Mouse (Mus musculus) cerebellum, adult 2 months (tissue): ENCODE results near the gene Nrap. TPM values are rescaled to one million over a fixed set of nuclear protein-coding genes. Genes with fewer than 3 reads are reported as not detected.

ENCODE experiments used
- DNase-seq, 2 experiments: peaks; one replicate each; pipeline ENCODE4 v3.0.0; 2021
- H3K27ac ChIP-seq: fragments of 200-500 bp; 2 replicates; pipeline ENCODE4 v1.5.1; 2012; ENCODE audit warnings: low read length, control low read depth, inconsistent platforms; ENCODE audit not compliant: insufficient read depth
- H3K27me3 ChIP-seq: fragments of 200-500 bp; 2 replicates; pipeline ENCODE4 v1.6.1; 2012; ENCODE audit warnings: inconsistent platforms, mild to moderate bottlenecking, low read length, moderate library complexity; ENCODE audit not compliant: control insufficient read depth, insufficient read depth
- H3K4me1 ChIP-seq: fragments of 200-500 bp; 2 replicates; pipeline ENCODE4 v1.6.1; 2011; ENCODE audit warnings: low read length; ENCODE audit not compliant: control insufficient read depth, insufficient read depth
- H3K4me3 ChIP-seq: fragments of 200-500 bp; replicated peaks from 2 replicates; pipeline ENCODE3; 2011; ENCODE audit warnings: mild to moderate bottlenecking, low read depth, low read length, control low read depth; ENCODE audit not compliant: insufficient read depth
- CTCF ChIP-seq: fragments of 200-500 bp; IDR thresholded peaks from 2 replicates; pipeline ENCODE4 v1.5.1; 2011; ENCODE audit warnings: low read depth, mild to moderate bottlenecking, control low read depth, low read length, moderate library complexity, borderline replicate concordance; ENCODE audit not compliant: insufficient read depth
- POLR2A ChIP-seq: fragments of 200-500 bp; IDR thresholded peaks from 2 replicates; pipeline ENCODE4 v1.6.1; 2011; ENCODE audit warnings: low read length, control low read depth, borderline replicate concordance; ENCODE audit not compliant: insufficient read depth
- WGBS: fragments of 180-500 bp; shearing (Covaris S2); methylation state at CpG from one replicate; pipeline ENCODE4 v1.1.7; 2018; 5-methylcytosine and 5-hydroxymethylcytosine counted together
- polyA plus RNA-seq: library from polyadenylated mRNA; depleted of rRNA; stranded (reverse); fragments of >200 nt; gene quantifications from 2 replicates; pipeline ENCODE4 v1.2.3, GENCODE M21; 2012

Gene Nrap
- polyA plus RNA-seq, 1 experiment: 0.74 TPM

GRCm38 (mm10) chr19:56355201-56355600 is 34.6 kb downstream of the Nrap start:
- Histone ChIP-seq H3K27ac (no peak overlapping the region), H3K27me3 (no peaks in the 10 kb centered on the region), H3K4me1 (no peaks in the 10 kb centered on the region), H3K4me3 (no peak overlapping the region)
- no peak for TF ChIP-seq POLR2A
- TF ChIP-seq CTCF: no peak
- 92% methylated on average over 12 of the region's 12 CpGs for WGBS
- no peak for DNase-seq

- no peaks in the 10 kb centered on the region for H3K27me3 ChIP-seq
- H3K4me1 ChIP-seq: no peaks in the 10 kb centered on the region
- WGBS: 80% methylated on average over 10 of the region's 10 CpGs
- DNase-seq: no peak
- H3K4me3 ChIP-seq: no peak overlapping the region
- TF ChIP-seq CTCF (no peak), POLR2A (no peak)
- H3K27ac ChIP-seq: no peak overlapping the region
Observed at GRCm38 (mm10) chr19:56353689-56354088, 36.1 kb downstream of the Nrap start.

GRCm38 (mm10) chr19:56349295-56349694 is 40.5 kb downstream of the Nrap start:
- no peak for TF ChIP-seq CTCF
- TF ChIP-seq POLR2A: no peak
- DNase-seq: no peak
- H3K27me3 ChIP-seq: no peaks in the 10 kb centered on the region
- no peak overlapping the region for H3K27ac ChIP-seq
- 35% methylated on average over 6 of the region's 6 CpGs for WGBS
- no peak overlapping the region for H3K4me3 ChIP-seq
- no peaks in the 10 kb centered on the region for H3K4me1 ChIP-seq

- TF ChIP-seq CTCF (no peak), POLR2A (no peak)
- Histone ChIP-seq H3K27me3 (no peaks in the 10 kb centered on the region), H3K4me1 (peaks cover 7% of the 10 kb centered on the region), H3K4me3 (no peak overlapping the region), H3K27ac (no peak overlapping the region)
- DNase-seq: no peak
- WGBS: 33% methylated on average over 13 of the region's 13 CpGs
Observed at GRCm38 (mm10) chr19:56346750-56347149, 43.1 kb downstream of the Nrap start.

- TF ChIP-seq CTCF (peak; percentile 42; the same call in 1 of the 2 replicates), POLR2A (no peak)
- Histone ChIP-seq H3K27ac (no peak overlapping the region), H3K27me3 (no peaks in the 10 kb centered on the region), H3K4me3 (no peak overlapping the region), H3K4me1 (peaks cover 7% of the 10 kb centered on the region)
- peak in 1 of 2 experiments; percentile 19 for DNase-seq
- 46% methylated on average over 3 of the region's 3 CpGs for WGBS
Observed at GRCm38 (mm10) chr19:56346016-56346415, 43.8 kb downstream of the Nrap start.

- DNase-seq: peak in 1 of 2 experiments; percentile 17
- no peaks in the 10 kb centered on the region for H3K27me3 ChIP-seq
- no peak overlapping the region for H3K4me3 ChIP-seq
- WGBS: 44% methylated on average over 26 of the region's 26 CpGs
- peak overlapping the region; percentile 70; the same call in 1 of the 2 replicates for H3K27ac ChIP-seq
- H3K4me1 ChIP-seq: peaks cover 7% of the 10 kb centered on the region
- TF ChIP-seq POLR2A (no peak), CTCF (no peak)
Observed at GRCm38 (mm10) chr19:56343869-56344563, 45.8 kb downstream of the Nrap start.

GRCm38 (mm10) chr19:56342006-56342405 is 47.8 kb downstream of the Nrap start:
- TF ChIP-seq POLR2A (no peak), CTCF (no peak)
- Histone ChIP-seq H3K4me1 (peaks cover 7% of the 10 kb centered on the region), H3K27ac (no peak overlapping the region), H3K4me3 (no peak overlapping the region), H3K27me3 (no peaks in the 10 kb centered on the region)
- 6% methylated on average over 8 of the region's 8 CpGs for WGBS
- DNase-seq: peak; percentile 40 to 60

- TF ChIP-seq CTCF (no peak), POLR2A (no peak)
- H3K27ac ChIP-seq: no peak overlapping the region
- no peaks in the 10 kb centered on the region for H3K27me3 ChIP-seq
- peaks cover under 1% of the 10 kb centered on the region for H3K4me1 ChIP-seq
- no peak overlapping the region for H3K4me3 ChIP-seq
- WGBS: 42% methylated on average over 12 of the region's 12 CpGs
- no peak for DNase-seq
Observed at GRCm38 (mm10) chr19:56336826-56337225, 53.0 kb downstream of the Nrap start.
